Mouse (Mus musculus): ENCODE measurements around the gene Gm4884.
"Not testable (repeated sequence)": the region's sequence is repeated elsewhere in the genome, so short reads cannot be mapped to it uniquely, and the experiment has no call there.

The Gm4884 gene

DNA sequence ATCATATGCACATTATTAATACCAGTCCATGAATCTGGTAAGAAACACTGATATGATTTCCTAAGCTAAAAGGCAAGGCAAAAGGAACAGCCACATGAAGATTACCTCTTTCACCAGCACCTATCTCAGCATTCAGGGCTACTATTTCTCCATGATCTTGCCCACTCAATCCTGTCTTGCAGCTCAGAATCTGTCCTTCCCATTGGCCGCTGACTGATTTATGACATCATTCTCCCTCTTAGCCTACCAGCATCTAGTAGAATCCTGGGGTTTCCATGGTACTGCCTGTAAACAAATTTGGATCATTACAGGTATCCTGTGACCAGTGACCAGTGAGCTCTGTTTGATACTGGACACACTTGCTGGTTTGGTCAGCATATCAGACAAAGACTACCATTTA lies at the start of gene Gm4884:
Gene Gm4884, plus strand, starts transcription at position 301 of the 400 bp plus-strand sequence.
- not testable (repeated sequence) for DNase-seq (ENCODE audit: low spot score)

DNA sequence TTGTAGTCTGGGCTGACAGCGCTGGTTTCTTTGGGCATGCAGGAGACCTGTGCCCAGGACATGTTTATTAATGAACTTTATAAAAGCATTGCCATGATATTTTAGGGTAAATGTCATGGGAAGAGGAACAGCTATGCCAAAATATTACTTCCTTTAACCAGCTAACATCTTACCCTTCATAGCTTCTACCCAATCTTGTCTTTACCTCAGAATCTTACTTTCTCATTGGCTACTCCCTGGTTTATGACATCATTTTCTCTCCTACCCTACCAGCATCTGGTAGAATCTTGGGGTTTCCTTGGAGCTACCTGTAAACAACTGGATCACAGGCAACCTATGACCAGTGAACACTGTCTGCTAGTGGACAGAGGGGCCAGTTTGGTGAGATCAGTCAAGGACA lies 45.3 kb upstream of the Gm4884 start, which contains the start of gene 4930433I11Rik:
Gene 4930433I11Rik, plus strand, starts transcription at position 301 of the 400 bp plus-strand sequence.
- DNase-seq (ENCODE audit: low spot score): no peak

DNA sequence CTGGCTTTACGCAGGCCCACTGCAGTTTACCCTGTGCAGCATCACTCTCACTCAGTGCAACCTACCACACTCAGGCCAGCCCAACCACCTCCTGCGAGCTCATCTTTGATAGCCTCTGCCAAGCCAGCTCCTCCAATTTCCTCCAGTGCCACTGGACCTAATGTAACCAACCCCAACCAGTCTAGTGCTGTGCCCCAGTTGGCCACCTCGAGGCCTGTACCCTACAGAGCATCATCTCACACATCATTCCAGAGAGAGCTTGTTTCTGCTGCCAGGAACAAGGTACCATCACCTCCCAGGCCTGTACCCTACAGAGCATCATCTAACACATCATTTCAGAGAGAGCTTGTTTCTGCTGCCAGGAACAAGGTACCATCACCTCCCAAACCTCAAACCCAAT lies 11.5 kb downstream of the Gm4884 start:
- DNase-seq (ENCODE audit: low spot score): not testable (repeated sequence)
